In the genomic region with DNA sequence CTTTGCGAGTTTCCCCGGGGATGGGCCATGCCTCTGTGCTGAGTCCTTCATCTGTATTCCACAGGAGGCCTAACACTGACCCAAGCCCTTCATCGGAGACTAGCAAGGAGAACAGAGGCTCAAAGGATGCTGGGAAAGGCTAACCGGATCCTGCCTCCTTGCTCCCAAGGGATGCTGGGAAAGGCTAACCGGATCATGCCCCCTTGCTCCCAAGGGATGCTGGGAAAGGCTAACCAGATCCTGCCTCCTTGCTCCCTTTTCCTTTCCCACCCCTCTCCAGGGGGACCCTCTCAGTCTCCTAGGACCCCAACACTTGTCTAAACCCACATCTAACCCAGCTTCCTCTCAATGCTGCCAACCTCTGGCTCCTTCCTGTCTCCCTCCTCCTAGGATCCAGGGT, we compare ENCODE assay signal across 29 mouse cellular contexts. TPM values are rescaled to one million over a fixed set of nuclear protein-coding genes. Genes with fewer than 3 reads are reported as not detected.
DNase-seq lines count a peak whose midpoint lies in the region; ATAC-seq and TF ChIP-seq lines count a peak whose summit lies in the region.
"Had no signal": no experiment of that assay in that cellular context is flagged by ENCODE, and none has a peak within 500 bp of the region (broad histone marks: within the 10 kb centered on the region; RNA-seq: fewer than 3 reads in every experiment).

No protein-coding gene starts in this region.

- peak; percentile 51 for DNase-seq in ES-CJ7 (ENCODE audit: low read depth, low spot score)
- DNase-seq in R1 (ENCODE audit: low read depth, low spot score): peak; percentile 68
- no peak for DNase-seq in left cerebral cortex, postnatal 14 days (ENCODE audit: low spot score in 2 of 2)
- no peak for DNase-seq in right cerebral cortex, postnatal 4 days
- DNase-seq: adrenal gland, adult 2 months; adrenal gland, postnatal 14 days; B cell, adult 2 months; cerebellum, adult 11 months; cerebellum, adult 2 months; cerebellum, adult 9-11 months; cerebellum, postnatal 25 days; embryo, embryonic 11 days; gastrocnemius, postnatal 25 days; heart, adult 2 months; heart, postnatal 14 days; heart, postnatal 4 days had no signal

- peak overlapping the region; percentile 53; the same call in 1 of the 2 replicates for H3K27ac ChIP-seq in stomach, embryonic 16.5 days (ENCODE audit: low read length)
- H3K27ac ChIP-seq: embryonic facial prominence, embryonic 10.5 days; embryonic facial prominence, embryonic 13.5 days; heart, adult 2 months; heart, embryonic 10.5 days; heart, embryonic 13.5 days; hindbrain, embryonic 14.5 days; hindbrain, postnatal 0 days had no signal

- no peak overlapping the region for H3K4me2 ChIP-seq in stomach, embryonic 16.5 days (ENCODE audit: low read depth, low read length)
- H3K4me2 ChIP-seq: embryonic facial prominence, embryonic 13.5 days; heart, embryonic 13.5 days; hindbrain, embryonic 14.5 days had no signal

- ATAC-seq in stomach, embryonic 16.5 days (ENCODE audit: insufficient read depth, low FRiP score): no peak
- ATAC-seq in erythroblast, adult 5-6 weeks (replicated peaks; ENCODE audit: low FRiP score, poor library complexity, severe bottlenecking): no peak
- ATAC-seq: forebrain, embryonic 14.5 days; hindbrain, postnatal 0 days; inflammation-experienced regulatory T-cells, adult 6 months had no signal

- WGBS in stomach, embryonic 16.5 days: 93% methylated on average over 5 of the region's 5 CpGs

- H3K9me3 ChIP-seq in E14TG2a.4 (ENCODE audit: low read length): peaks cover 19% of the 10 kb centered on the region
- peaks cover 12% of the 10 kb centered on the region for H3K9me3 ChIP-seq in stomach, embryonic 16.5 days (replicated peaks; ENCODE audit: control insufficient read depth, low read length)

- H3K4me1 ChIP-seq in E14TG2a.4 (replicated peaks; ENCODE audit: low read depth, low read length): peaks cover 84% of the 10 kb centered on the region
- H3K4me1 ChIP-seq in stomach, embryonic 16.5 days (ENCODE audit: control insufficient read depth, insufficient read depth, low read length): peaks cover 20% of the 10 kb centered on the region

- H3K27me3 ChIP-seq in E14TG2a.4 (ENCODE audit: insufficient read depth, low read length): no peaks in the 10 kb centered on the region
- H3K27me3 ChIP-seq in stomach, embryonic 16.5 days (ENCODE audit: control insufficient read depth, insufficient read depth, low read length): no peaks in the 10 kb centered on the region
- H3K27me3 ChIP-seq: CH12.LX; embryonic facial prominence, embryonic 13.5 days; heart, embryonic 13.5 days had no signal

- H3K9ac ChIP-seq in stomach, embryonic 16.5 days (ENCODE audit: low read length): peak overlapping the region; percentile 32; the same call in 1 of the 2 replicates
- H3K9ac ChIP-seq: embryonic facial prominence, embryonic 13.5 days; heart, embryonic 13.5 days; hindbrain, embryonic 14.5 days had no signal

- intact Hi-C loops in left cerebral cortex, postnatal 14 days (cut with DNase I): no loop called here

- H3K36me3 ChIP-seq in E14TG2a.4 (ENCODE audit: insufficient read depth, low read length): peaks cover 54% of the 10 kb centered on the region
- no peaks in the 10 kb centered on the region for H3K36me3 ChIP-seq in stomach, embryonic 16.5 days (ENCODE audit: control insufficient read depth, insufficient read depth, low read length)

- H3K4me3 ChIP-seq in E14TG2a.4 (replicated peaks; ENCODE audit: low read length): peak overlapping the region; percentile 77
- no peak overlapping the region for H3K4me3 ChIP-seq in stomach, embryonic 16.5 days (replicated peaks; ENCODE audit: low read length)
- H3K4me3 ChIP-seq: embryonic facial prominence, embryonic 10.5 days; embryonic facial prominence, embryonic 13.5 days; heart, adult 2 months; heart, embryonic 10.5 days; heart, embryonic 13.5 days had no signal

- TF ChIP-seq CTCF in E14TG2a.4 (conservative IDR thresholded peaks at IDR 0.05; ENCODE audit: low read length): no peak

RNA-seq across cellular contexts. Expression of a gene that starts 45.4 kb away (rescaled TPM):
- 4.0 and 4.1 TPM in 2 replicates for polyA plus RNA-seq in stomach, embryonic 16.5 days (2015; fragmentation: Nextera tagmentation; extraction: Ambion mirVana)
- not detected for total RNA-seq in left cerebral cortex, postnatal 14 days (2021)
- 34.8 and 43.7 TPM in 2 replicates for total RNA-seq in erythroblast, adult 5-6 weeks (2015; ENCODE audit: low replicate concordance)
- 31.5 and 38.7 TPM in 2 replicates for total RNA-seq in erythroblast, adult 5-6 weeks (2017; ENCODE audit: low replicate concordance)
- polyA plus RNA-seq: forebrain, embryonic 14.5 days; hindbrain, embryonic 11.5 days; hindbrain, embryonic 14.5 days; inflammation-experienced regulatory T-cells, adult 6 months had no signal

Comparison
In these comparisons a context has a peak if more than half of its experiments do, and no peak if none do; other contexts are left out.
1. DNase-seq: peak in ES-CJ7 (single experiment) and R1 (single experiment); none in left cerebral cortex, postnatal 14 days (0 of 2) and right cerebral cortex, postnatal 4 days (single experiment).
2. RNA of a gene that starts 45.4 kb away (total RNA-seq): 31.5 to 43.7 TPM in erythroblast, adult 5-6 weeks; not detected in left cerebral cortex, postnatal 14 days; every median in the first group is over 10 times any median in the second.